Mouse (Mus musculus) limb, embryonic 15.5 days (tissue): ENCODE measurements around the gene Ptprg. TPM values are rescaled to one million over a fixed set of nuclear protein-coding genes. Genes with fewer than 3 reads are reported as not detected.

Experiments used
- ATAC-seq: fragments of 200-750 bp; cut with Nextera tagmentation; 2 replicates; pipeline ENCODE4 v1.8.0; 2017; ENCODE audit warnings: low read depth, moderate TSS enrichment; ENCODE audit not compliant: insufficient number of reproducible peaks, low FRiP score, low TSS enrichment
- H3K27ac ChIP-seq: fragments of 300-500 bp; sonication (generic); 2 replicates; pipeline ENCODE4 v1.5.1; 2015; ENCODE audit warnings: moderate library complexity, mild to moderate bottlenecking, inconsistent platforms
- H3K27me3 ChIP-seq: fragments of 300-500 bp; sonication (generic); 2 replicates; pipeline ENCODE4 v1.6.1; 2015; ENCODE audit warnings: inconsistent platforms
- H3K36me3 ChIP-seq: fragments of 300-500 bp; sonication (generic); 2 replicates; pipeline ENCODE4 v1.6.1; 2015; ENCODE audit warnings: inconsistent platforms
- H3K4me1 ChIP-seq: fragments of 300-500 bp; sonication (generic); 2 replicates; pipeline ENCODE4 v1.6.1; 2015; ENCODE audit warnings: inconsistent platforms
- H3K4me2 ChIP-seq: fragments of 300-500 bp; sonication (generic); 2 replicates; pipeline ENCODE4 v1.6.1; 2015; ENCODE audit warnings: mild to moderate bottlenecking, inconsistent platforms
- H3K4me3 ChIP-seq: fragments of 300-500 bp; sonication (generic); 2 replicates; pipeline ENCODE4 v1.5.1; 2015; ENCODE audit warnings: mild to moderate bottlenecking, inconsistent platforms
- H3K9ac ChIP-seq: fragments of 300-500 bp; sonication (generic); 2 replicates; pipeline ENCODE4 v1.6.1; 2015; ENCODE audit warnings: inconsistent platforms
- H3K9me3 ChIP-seq: fragments of 300-500 bp; sonication (generic); 2 replicates; pipeline ENCODE4 v1.6.1; 2016; ENCODE audit warnings: inconsistent platforms
- WGBS: fragments of 180-500 bp; shearing (Covaris S2); methylation state at CpG from one replicate; pipeline ENCODE4 v1.1.7; 2015; 5-methylcytosine and 5-hydroxymethylcytosine counted together
- polyA plus RNA-seq: library from polyadenylated mRNA; unstranded; fragments of >200 nt; fragmentation: Nextera tagmentation; extraction: Ambion mirVana; gene quantifications from 2 replicates; pipeline ENCODE4 v1.2.1, GENCODE M21; 2015

The Ptprg gene
- polyA plus RNA-seq, 1 experiment from 2014 or later: 27.3 TPM

- H3K9ac ChIP-seq: no peak overlapping the region
Observed at GRCm38 (mm10) chr14:11932517-11932916, 379.2 kb downstream of the Ptprg start.

GRCm38 (mm10) chr14:11934556-11934955, 381.2 kb downstream of the Ptprg start:
- Histone ChIP-seq H3K9ac (no peak overlapping the region), H3K4me1 (no peaks in the 10 kb centered on the region), H3K4me2 (no peak overlapping the region), H3K36me3 (no peaks in the 10 kb centered on the region), H3K27me3 (no peaks in the 10 kb centered on the region), H3K4me3 (no peak overlapping the region), H3K27ac (no peak overlapping the region), H3K9me3 (no peaks in the 10 kb centered on the region)
- WGBS: 74% methylated on average over 2 of the region's 2 CpGs
- no peak for ATAC-seq

More at GRCm38 (mm10) chr14:11932517-11932916, 379.2 kb downstream of the Ptprg start:
- Histone ChIP-seq H3K9me3 (no peaks in the 10 kb centered on the region), H3K27me3 (no peaks in the 10 kb centered on the region), H3K4me2 (no peak overlapping the region), H3K36me3 (no peaks in the 10 kb centered on the region), H3K27ac (no peak overlapping the region), H3K4me3 (no peak overlapping the region), H3K4me1 (no peaks in the 10 kb centered on the region)
- WGBS: 43% methylated on average over 3 of the region's 3 CpGs
- ATAC-seq: no peak

GRCm38 (mm10) chr14:11935281-11935680, 381.9 kb downstream of the Ptprg start:
- ATAC-seq: no peak
- H3K27me3 ChIP-seq: no peaks in the 10 kb centered on the region
- H3K9me3 ChIP-seq: no peaks in the 10 kb centered on the region
- H3K4me2 ChIP-seq: no peak overlapping the region
- H3K4me1 ChIP-seq: no peaks in the 10 kb centered on the region
- H3K9ac ChIP-seq: no peak overlapping the region
- WGBS: 33% methylated on average over 1 of the region's 1 CpGs
- no peak overlapping the region for H3K27ac ChIP-seq
- H3K36me3 ChIP-seq: no peaks in the 10 kb centered on the region
- H3K4me3 ChIP-seq: no peak overlapping the region

GRCm38 (mm10) chr14:11935698-11936097, 382.4 kb downstream of the Ptprg start:
- H3K27ac ChIP-seq: no peak overlapping the region
- H3K4me3 ChIP-seq: no peak overlapping the region
- no peak overlapping the region for H3K9ac ChIP-seq
- 83% methylated on average over 7 of the region's 7 CpGs for WGBS
- H3K36me3 ChIP-seq: no peaks in the 10 kb centered on the region
- no peaks in the 10 kb centered on the region for H3K27me3 ChIP-seq
- no peak for ATAC-seq
- H3K4me1 ChIP-seq: no peaks in the 10 kb centered on the region
- no peak overlapping the region for H3K4me2 ChIP-seq
- no peaks in the 10 kb centered on the region for H3K9me3 ChIP-seq

GRCm38 (mm10) chr14:11938912-11939311, 385.6 kb downstream of the Ptprg start:
- Histone ChIP-seq H3K4me1 (no peaks in the 10 kb centered on the region), H3K4me3 (no peak overlapping the region), H3K9ac (no peak overlapping the region), H3K27me3 (no peaks in the 10 kb centered on the region), H3K36me3 (no peaks in the 10 kb centered on the region), H3K9me3 (no peaks in the 10 kb centered on the region), H3K27ac (no peak overlapping the region), H3K4me2 (no peak overlapping the region)
- no peak for ATAC-seq
- WGBS: 73% methylated on average over 4 of the region's 4 CpGs

- Histone ChIP-seq H3K4me2 (no peak overlapping the region), H3K9me3 (no peaks in the 10 kb centered on the region), H3K27ac (no peak overlapping the region), H3K27me3 (no peaks in the 10 kb centered on the region), H3K4me3 (no peak overlapping the region), H3K4me1 (no peaks in the 10 kb centered on the region), H3K36me3 (no peaks in the 10 kb centered on the region), H3K9ac (no peak overlapping the region)
- 70% methylated on average over 5 of the region's 5 CpGs for WGBS
- ATAC-seq: no peak
Observed at GRCm38 (mm10) chr14:11941989-11942514, 388.7 kb downstream of the Ptprg start.

GRCm38 (mm10) chr14:11950379-11950778, 397.0 kb downstream of the Ptprg start:
- no peaks in the 10 kb centered on the region for H3K27me3 ChIP-seq
- H3K27ac ChIP-seq: no peak overlapping the region
- H3K4me2 ChIP-seq: no peak overlapping the region
- 50% methylated on average over 6 of the region's 6 CpGs for WGBS
- no peak for ATAC-seq
- peaks cover 3% of the 10 kb centered on the region; the same call in 1 of the 2 replicates for H3K36me3 ChIP-seq
- no peak overlapping the region for H3K4me3 ChIP-seq
- H3K9me3 ChIP-seq: no peaks in the 10 kb centered on the region
- no peaks in the 10 kb centered on the region for H3K4me1 ChIP-seq
- H3K9ac ChIP-seq: no peak overlapping the region

- Histone ChIP-seq H3K4me3 (no peak overlapping the region), H3K4me2 (no peak overlapping the region), H3K27ac (no peak overlapping the region), H3K9me3 (no peaks in the 10 kb centered on the region), H3K27me3 (no peaks in the 10 kb centered on the region), H3K9ac (no peak overlapping the region), H3K36me3 (peaks cover 3% of the 10 kb centered on the region; the same call in 1 of the 2 replicates), H3K4me1 (peaks cover 2% of the 10 kb centered on the region; the same call in 1 of the 2 replicates)
- ATAC-seq: no peak
- 80% methylated on average over 6 of the region's 6 CpGs for WGBS
Observed at GRCm38 (mm10) chr14:11955020-11955882, 401.9 kb downstream of the Ptprg start.

GRCm38 (mm10) chr14:11960269-11961121, 407.2 kb downstream of the Ptprg start:
- 78% methylated on average over 15 of the region's 15 CpGs for WGBS
- Histone ChIP-seq H3K9me3 (no peaks in the 10 kb centered on the region), H3K27me3 (no peaks in the 10 kb centered on the region), H3K9ac (no peak overlapping the region), H3K36me3 (no peaks in the 10 kb centered on the region), H3K4me3 (no peak overlapping the region), H3K4me2 (no peak overlapping the region), H3K4me1 (peaks cover 2% of the 10 kb centered on the region; the same call in 1 of the 2 replicates), H3K27ac (no peak overlapping the region)
- ATAC-seq: no peak

- no peak for ATAC-seq
- Histone ChIP-seq H3K9ac (no peak overlapping the region), H3K4me1 (peaks cover 6% of the 10 kb centered on the region; the same call in 1 of the 2 replicates), H3K4me3 (no peak overlapping the region), H3K27ac (no peak overlapping the region), H3K36me3 (no peaks in the 10 kb centered on the region), H3K4me2 (no peak overlapping the region), H3K27me3 (no peaks in the 10 kb centered on the region), H3K9me3 (no peaks in the 10 kb centered on the region)
- 75% methylated on average over 5 of the region's 5 CpGs for WGBS
Observed at GRCm38 (mm10) chr14:11962101-11962500, 408.8 kb downstream of the Ptprg start.

GRCm38 (mm10) chr14:11962561-11962960, 409.2 kb downstream of the Ptprg start:
- Histone ChIP-seq H3K9me3 (no peaks in the 10 kb centered on the region), H3K36me3 (no peaks in the 10 kb centered on the region), H3K4me1 (peaks cover 6% of the 10 kb centered on the region; the same call in 1 of the 2 replicates), H3K9ac (no peak overlapping the region), H3K27me3 (no peaks in the 10 kb centered on the region), H3K4me3 (no peak overlapping the region), H3K27ac (no peak overlapping the region), H3K4me2 (no peak overlapping the region)
- no peak for ATAC-seq
- 75% methylated on average over 8 of the region's 8 CpGs for WGBS
